Mouse (Mus musculus): ENCODE measurements around the gene Lrch1. TPM values are rescaled to one million over a fixed set of nuclear protein-coding genes. Genes with fewer than 3 reads are reported as not detected.

Lrch1 gene
- total RNA-seq, 2 experiments from 2014 or later: 21.9 to 24.1 TPM

GRCm38 (mm10) chr14:74948014-74948396 is 329 bp upstream of the Lrch1 start:
- no peak for DNase-seq (ENCODE audit: low spot score in 2 of 2)

GRCm38 (mm10) chr14:74946751-74947375 is 813 bp downstream of the Lrch1 start:
- peak; percentile 82 to 85 for DNase-seq (ENCODE audit: low spot score in 2 of 2)

GRCm38 (mm10) chr14:74946321-74946750 is 1.3 kb downstream of the Lrch1 start:
- no peak for DNase-seq (ENCODE audit: low spot score in 2 of 2)

GRCm38 (mm10) chr14:74945266-74946215 is 2.1 kb downstream of the Lrch1 start:
- DNase-seq (ENCODE audit: low spot score in 2 of 2): no peak

GRCm38 (mm10) chr14:74944128-74944755 is 3.4 kb downstream of the Lrch1 start:
- no peak for DNase-seq (ENCODE audit: low spot score in 2 of 2)

- no peak for DNase-seq (ENCODE audit: low spot score in 2 of 2)
Measured at GRCm38 (mm10) chr14:74943581-74944117, 4.0 kb downstream of the Lrch1 start.

GRCm38 (mm10) chr14:74943024-74943423 is 4.7 kb downstream of the Lrch1 start:
- no peak for DNase-seq (ENCODE audit: low spot score in 2 of 2)

- DNase-seq (ENCODE audit: low spot score in 2 of 2): no peak
Measured at GRCm38 (mm10) chr14:74941591-74941990, 6.1 kb downstream of the Lrch1 start.

- DNase-seq (ENCODE audit: low spot score in 2 of 2): no peak
Measured at GRCm38 (mm10) chr14:74940741-74941140, 6.9 kb downstream of the Lrch1 start.

- no peak for DNase-seq (ENCODE audit: low spot score in 2 of 2)
Measured at GRCm38 (mm10) chr14:74939355-74939754, 8.3 kb downstream of the Lrch1 start.

GRCm38 (mm10) chr14:74938896-74939295 is 8.8 kb downstream of the Lrch1 start:
- no peak for DNase-seq (ENCODE audit: low spot score in 2 of 2)

GRCm38 (mm10) chr14:74936557-74937261 is 11.0 kb downstream of the Lrch1 start:
- DNase-seq (ENCODE audit: low spot score in 2 of 2): no peak

- DNase-seq (ENCODE audit: low spot score in 2 of 2): no peak
Measured at GRCm38 (mm10) chr14:74935111-74935510, 12.6 kb downstream of the Lrch1 start.

- no peak for DNase-seq (ENCODE audit: low spot score in 2 of 2)
Measured at GRCm38 (mm10) chr14:74933960-74934710, 13.5 kb downstream of the Lrch1 start.

GRCm38 (mm10) chr14:74929739-74930138 is 17.9 kb downstream of the Lrch1 start:
- no peak for DNase-seq (ENCODE audit: low spot score in 2 of 2)

GRCm38 (mm10) chr14:74928809-74929432 is 18.8 kb downstream of the Lrch1 start:
- DNase-seq (ENCODE audit: low spot score in 2 of 2): no peak

- DNase-seq (ENCODE audit: low spot score in 2 of 2): no peak
Measured at GRCm38 (mm10) chr14:74926899-74927571, 20.6 kb downstream of the Lrch1 start.

GRCm38 (mm10) chr14:74925951-74926517 is 21.6 kb downstream of the Lrch1 start:
- DNase-seq (ENCODE audit: low spot score in 2 of 2): peak in 1 of 2 experiments; percentile 40

GRCm38 (mm10) chr14:74924521-74924920 is 23.2 kb downstream of the Lrch1 start:
- no peak for DNase-seq (ENCODE audit: low spot score in 2 of 2)

Data from layer of hippocampus, postnatal 14 days (tissue).